Mouse (Mus musculus) stomach, postnatal 0 days (tissue): ENCODE data around the gene Zfp428.

Experiments
- CTCF ChIP-seq: IDR thresholded peaks from 2 replicates; pipeline ENCODE4 v1.5.1; 2016; ENCODE audit warnings: antibody characterized with exemption, low read depth, mild to moderate bottlenecking, moderate library complexity
- EP300 ChIP-seq: optimal IDR thresholded peaks from 2 replicates; pipeline ENCODE3; 2016; ENCODE audit warnings: antibody characterized with exemption

GRCm38 (mm10) chr7:24538154-24538553 is 31.3 kb downstream of the Zfp428 start:
- TF ChIP-seq CTCF (peak; percentile 33), EP300 (no peak)
